Mouse (Mus musculus): ENCODE results near the gene Defa26. TPM values are rescaled to one million over a fixed set of nuclear protein-coding genes. Genes with fewer than 3 reads are reported as not detected.
"Not testable (repeated sequence)": the region's sequence is repeated elsewhere in the genome, so short reads cannot be mapped to it uniquely, and the experiment has no call there.

Gene Defa26
- polyA plus RNA-seq (2016; fragmentation: Nextera tagmentation; extraction: Ambion mirVana), result not detected in 2 replicates

DNA sequence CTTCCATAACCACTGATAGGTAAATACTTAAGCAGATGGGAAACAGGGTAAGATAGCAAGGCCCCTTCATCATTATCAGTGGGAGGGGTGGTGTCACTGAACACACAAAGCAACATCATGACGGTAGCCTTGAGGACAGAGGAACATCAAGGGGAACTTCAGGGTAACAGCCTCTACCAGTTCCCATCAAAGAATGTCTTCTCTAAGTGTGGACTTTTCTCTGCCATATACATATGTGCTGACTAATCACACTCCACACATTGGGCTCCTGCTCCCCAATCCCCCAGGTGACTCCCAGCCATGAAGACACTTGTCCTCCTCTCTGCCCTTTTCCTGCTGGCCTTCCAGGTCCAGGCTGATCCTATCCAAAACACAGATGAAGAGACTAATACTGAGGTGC lies at the start of gene Defa26:
Gene Defa26, plus strand, starts transcription at position 301 of the 400 bp plus-strand sequence.
- H3K27me3 ChIP-seq; H3K4me1 ChIP-seq; H3K27ac ChIP-seq; H3K4me3 ChIP-seq; H3K4me2 ChIP-seq (replicated peaks); ATAC-seq (ENCODE audit: low FRiP score); H3K36me3 ChIP-seq; H3K9ac ChIP-seq; H3K9me3 ChIP-seq (replicated peaks): not testable (repeated sequence)
- WGBS, result 82% methylated on average over 1 of the region's 1 CpGs

DNA sequence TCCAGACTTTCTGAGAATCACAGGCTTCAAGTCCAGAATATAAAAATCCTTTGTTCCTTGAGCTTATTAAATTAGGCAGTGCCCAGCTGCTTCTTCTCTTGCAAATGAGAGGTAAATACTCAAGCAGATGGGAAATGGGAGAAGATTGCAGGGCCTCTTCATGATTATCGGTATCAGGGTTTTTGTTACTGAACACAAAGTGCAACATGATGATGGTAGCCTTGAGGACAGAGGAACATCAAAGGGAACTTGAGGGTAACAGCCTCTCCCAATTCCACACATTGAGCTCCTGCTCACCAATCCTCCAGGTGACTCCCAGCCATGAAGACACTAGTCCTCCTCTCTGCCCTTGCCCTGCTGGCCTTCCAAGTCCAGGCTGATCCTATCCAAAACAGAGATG lies 35.3 kb upstream of the Defa26 start, which contains the start of gene Defa28:
Gene Defa28, plus strand, starts transcription at position 301 of the 400 bp plus-strand sequence.
- not testable (repeated sequence) for H3K36me3 ChIP-seq; ATAC-seq (ENCODE audit: low FRiP score); H3K27ac ChIP-seq; H3K9me3 ChIP-seq (replicated peaks); H3K4me1 ChIP-seq; H3K4me2 ChIP-seq (replicated peaks); H3K27me3 ChIP-seq; H3K4me3 ChIP-seq; H3K9ac ChIP-seq
- no CpG with 5 or more reads among the region's 1 CpGs for WGBS

- no CpG with 5 or more reads among the region's 1 CpGs for WGBS
- not testable (repeated sequence) for H3K4me2 ChIP-seq (replicated peaks); H3K9ac ChIP-seq; H3K4me3 ChIP-seq; H3K27me3 ChIP-seq; H3K36me3 ChIP-seq; H3K9me3 ChIP-seq (replicated peaks); H3K4me1 ChIP-seq; H3K27ac ChIP-seq; ATAC-seq (ENCODE audit: low FRiP score)
These were observed 23.6 kb upstream of the Defa26 start, which contains the start of gene Gm7861 for GRCm38 (mm10) chr8:21594408-21594807. TSS of gene Gm7861 (minus strand) at chr8:21594508.

GRCm38 (mm10) chr8:21655480-21655879 lies 37.5 kb downstream of the Defa26 start, which contains the start of gene Defa17:
TSS of gene Defa17 (plus strand) at chr8:21655780.
- H3K27me3 ChIP-seq; H3K9me3 ChIP-seq (replicated peaks); H3K4me2 ChIP-seq (replicated peaks); ATAC-seq (ENCODE audit: low FRiP score); H3K27ac ChIP-seq; H3K9ac ChIP-seq; H3K36me3 ChIP-seq; H3K4me1 ChIP-seq; H3K4me3 ChIP-seq: not testable (repeated sequence)
- 80% methylated on average over 1 of the region's 2 CpGs for WGBS

DNA sequence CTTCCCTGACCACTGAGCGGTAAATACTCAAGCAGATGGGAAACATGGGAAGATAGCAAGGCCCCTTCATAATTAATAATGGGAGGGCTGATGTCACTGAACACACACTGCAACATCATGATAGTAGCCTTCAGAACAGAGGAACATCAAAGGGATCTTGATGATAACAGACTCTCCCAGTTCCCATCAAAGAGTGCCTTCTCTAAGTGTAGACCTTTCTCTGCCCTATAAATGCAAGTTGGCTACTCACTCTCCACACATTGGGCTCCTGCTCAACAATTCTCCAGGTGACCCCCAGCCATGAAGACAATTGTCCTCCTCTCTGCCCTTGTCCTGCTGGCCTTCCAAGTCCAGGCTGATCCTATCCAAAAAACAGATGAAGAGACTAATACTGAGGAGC lies 47.5 kb downstream of the Defa26 start, which contains the start of gene Defa34:
Gene Defa34, plus strand, starts transcription at position 301 of the 400 bp plus-strand sequence.
- H3K9ac ChIP-seq; H3K27me3 ChIP-seq; H3K4me3 ChIP-seq; H3K27ac ChIP-seq; H3K9me3 ChIP-seq (replicated peaks); H3K4me1 ChIP-seq; H3K36me3 ChIP-seq; ATAC-seq (ENCODE audit: low FRiP score); H3K4me2 ChIP-seq (replicated peaks): not testable (repeated sequence)
- WGBS, result 75% methylated on average over 1 of the region's 1 CpGs

Other genes starting within 250 kb of the Defa26 start
- not detected in 2 replicates for gene Defa2, start 239.7 kb upstream of the Defa26 start, polyA plus RNA-seq (2016; fragmentation: Nextera tagmentation; extraction: Ambion mirVana)
- gene Defa33, start 226.4 kb upstream of the Defa26 start, polyA plus RNA-seq (2016; fragmentation: Nextera tagmentation; extraction: Ambion mirVana), result not detected in 2 replicates
- not detected in 2 replicates for gene Defa36, start 190.8 kb upstream of the Defa26 start, polyA plus RNA-seq (2016; fragmentation: Nextera tagmentation; extraction: Ambion mirVana)
- gene Gm7849, start 161.6 kb upstream of the Defa26 start, polyA plus RNA-seq (2016; fragmentation: Nextera tagmentation; extraction: Ambion mirVana), result not detected in 2 replicates
- gene Defa20, start 108.9 kb upstream of the Defa26 start, polyA plus RNA-seq (2016; fragmentation: Nextera tagmentation; extraction: Ambion mirVana), result not detected in 2 replicates
- not detected in 2 replicates for gene Defa32, start 89.2 kb upstream of the Defa26 start, polyA plus RNA-seq (2016; fragmentation: Nextera tagmentation; extraction: Ambion mirVana)
- gene Defa37, start 52.8 kb upstream of the Defa26 start, polyA plus RNA-seq (2016; fragmentation: Nextera tagmentation; extraction: Ambion mirVana), result not detected in 2 replicates
- gene Defa28, start 35.2 kb upstream of the Defa26 start, polyA plus RNA-seq (2016; fragmentation: Nextera tagmentation; extraction: Ambion mirVana), result not detected in 2 replicates
- not detected in 2 replicates for gene Gm7861, start 23.7 kb upstream of the Defa26 start, polyA plus RNA-seq (2016; fragmentation: Nextera tagmentation; extraction: Ambion mirVana)
- gene Defa17, start 37.6 kb downstream of the Defa26 start, polyA plus RNA-seq (2016; fragmentation: Nextera tagmentation; extraction: Ambion mirVana), result not detected in 2 replicates
- gene Defa34, start 47.6 kb downstream of the Defa26 start, polyA plus RNA-seq (2016; fragmentation: Nextera tagmentation; extraction: Ambion mirVana), result not detected in 2 replicates
- not detected in 2 replicates for gene AY761184, start 85.5 kb downstream of the Defa26 start, polyA plus RNA-seq (2016; fragmentation: Nextera tagmentation; extraction: Ambion mirVana)
- gene Defa24, start 116.3 kb downstream of the Defa26 start, polyA plus RNA-seq (2016; fragmentation: Nextera tagmentation; extraction: Ambion mirVana), result not detected in 2 replicates
- gene Defb50, start 205.4 kb downstream of the Defa26 start, polyA plus RNA-seq (2016; fragmentation: Nextera tagmentation; extraction: Ambion mirVana), result not detected in 2 replicates
- gene Defb2, start 221.7 kb downstream of the Defa26 start, polyA plus RNA-seq (2016; fragmentation: Nextera tagmentation; extraction: Ambion mirVana), result not detected in 2 replicates
- 1.1 TPM in 1 of 2 replicates, not detected in the other for gene Defb10, start 240.7 kb downstream of the Defa26 start, polyA plus RNA-seq (2016; fragmentation: Nextera tagmentation; extraction: Ambion mirVana)

Data from hindbrain, embryonic 12.5 days (tissue).